Mouse (Mus musculus): ENCODE data around the gene Gp9. TPM values are rescaled to one million over a fixed set of nuclear protein-coding genes. Genes with fewer than 3 reads are reported as not detected.

The Gp9 gene
- not detected for polyA plus RNA-seq (2014; fragmentation: Illumina TruSeq; extraction: RNeasy Lipid Tissue Mini Kit (QIAGEN cat#74804); ENCODE audit: low read depth, low replicate concordance)

GRCm38 (mm10) chr6:87777842-87778241 lies at the start of gene Gp9:
Gene Gp9, plus strand, starts transcription at chr6:87778072.

GRCm38 (mm10) chr6:87730591-87731462 lies 47.0 kb upstream of the Gp9 start, which contains the start of gene Efcc1:
Gene Efcc1, plus strand, starts transcription at chr6:87730869.

GRCm38 (mm10) chr6:87811675-87812338 lies 33.9 kb downstream of the Gp9 start, which contains the start of gene Rab43:
Gene Rab43, minus strand, starts transcription at chr6:87812164.

Other genes with a start within 250 kb of the Gp9 start
- gene Arhgap25, start 244.8 kb upstream of the Gp9 start, polyA plus RNA-seq (2014; fragmentation: Illumina TruSeq; extraction: RNeasy Lipid Tissue Mini Kit (QIAGEN cat#74804); ENCODE audit: low read depth, low replicate concordance), result 0.07 TPM
- gene Prokr1, start 187.3 kb upstream of the Gp9 start, polyA plus RNA-seq (2014; fragmentation: Illumina TruSeq; extraction: RNeasy Lipid Tissue Mini Kit (QIAGEN cat#74804); ENCODE audit: low read depth, low replicate concordance), result 1.1 TPM
- gene Aplf, start 105.9 kb upstream of the Gp9 start, polyA plus RNA-seq (2014; fragmentation: Illumina TruSeq; extraction: RNeasy Lipid Tissue Mini Kit (QIAGEN cat#74804); ENCODE audit: low read depth, low replicate concordance), result 7.6 TPM
- 0.08 TPM for gene Efcc1, start 47.2 kb upstream of the Gp9 start, polyA plus RNA-seq (2014; fragmentation: Illumina TruSeq; extraction: RNeasy Lipid Tissue Mini Kit (QIAGEN cat#74804); ENCODE audit: low read depth, low replicate concordance)
- 1.8 TPM for gene Rab43, start 34.1 kb downstream of the Gp9 start, polyA plus RNA-seq (2014; fragmentation: Illumina TruSeq; extraction: RNeasy Lipid Tissue Mini Kit (QIAGEN cat#74804); ENCODE audit: low read depth, low replicate concordance)
- 0.60 TPM for gene Gm45140, start 57.7 kb downstream of the Gp9 start, polyA plus RNA-seq (2014; fragmentation: Illumina TruSeq; extraction: RNeasy Lipid Tissue Mini Kit (QIAGEN cat#74804); ENCODE audit: low read depth, low replicate concordance)
- gene Isy1, start 60.7 kb downstream of the Gp9 start, polyA plus RNA-seq (2014; fragmentation: Illumina TruSeq; extraction: RNeasy Lipid Tissue Mini Kit (QIAGEN cat#74804); ENCODE audit: low read depth, low replicate concordance), result 11.5 TPM
- 324 TPM for gene Cnbp, start 73.0 kb downstream of the Gp9 start, polyA plus RNA-seq (2014; fragmentation: Illumina TruSeq; extraction: RNeasy Lipid Tissue Mini Kit (QIAGEN cat#74804); ENCODE audit: low read depth, low replicate concordance)
- 11.6 TPM for gene Copg1, start 109.7 kb downstream of the Gp9 start, polyA plus RNA-seq (2014; fragmentation: Illumina TruSeq; extraction: RNeasy Lipid Tissue Mini Kit (QIAGEN cat#74804); ENCODE audit: low read depth, low replicate concordance)
- gene Hmces, start 135.9 kb downstream of the Gp9 start, polyA plus RNA-seq (2014; fragmentation: Illumina TruSeq; extraction: RNeasy Lipid Tissue Mini Kit (QIAGEN cat#74804); ENCODE audit: low read depth, low replicate concordance), result 10.1 TPM
- not detected for gene H1fx, start 203.6 kb downstream of the Gp9 start, polyA plus RNA-seq (2014; fragmentation: Illumina TruSeq; extraction: RNeasy Lipid Tissue Mini Kit (QIAGEN cat#74804); ENCODE audit: low read depth, low replicate concordance)

All from testis, adult 10 weeks (tissue).